Mouse (Mus musculus): Measurements from ENCODE around the gene Slc47a2.
A peak's percentile ranks its signal among the peaks of the same experiment; 100 is the strongest.

Slc47a2 gene

DNA sequence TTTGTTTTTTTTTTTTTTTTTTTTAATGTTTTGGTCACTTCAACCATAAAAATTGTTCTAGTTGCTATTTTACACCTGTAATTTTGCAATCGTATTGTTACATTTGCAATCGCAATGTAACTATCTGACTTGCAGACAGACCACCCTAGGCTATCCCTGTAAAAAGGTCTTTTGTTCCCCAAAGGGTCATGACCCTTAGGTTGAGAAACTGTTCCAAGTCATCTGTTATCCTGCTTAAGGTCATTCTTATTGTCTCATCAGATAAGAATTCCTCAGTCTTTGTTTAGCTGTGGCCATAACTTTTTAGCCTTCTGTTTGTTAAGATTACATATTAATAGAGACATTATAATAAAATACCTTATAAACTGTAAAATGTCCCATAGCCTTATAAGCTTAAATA lies 49.4 kb downstream of the Slc47a2 start:
- DNase-seq (ENCODE audit: extremely low read depth, insufficient read length, low spot score) = no peak

DNA sequence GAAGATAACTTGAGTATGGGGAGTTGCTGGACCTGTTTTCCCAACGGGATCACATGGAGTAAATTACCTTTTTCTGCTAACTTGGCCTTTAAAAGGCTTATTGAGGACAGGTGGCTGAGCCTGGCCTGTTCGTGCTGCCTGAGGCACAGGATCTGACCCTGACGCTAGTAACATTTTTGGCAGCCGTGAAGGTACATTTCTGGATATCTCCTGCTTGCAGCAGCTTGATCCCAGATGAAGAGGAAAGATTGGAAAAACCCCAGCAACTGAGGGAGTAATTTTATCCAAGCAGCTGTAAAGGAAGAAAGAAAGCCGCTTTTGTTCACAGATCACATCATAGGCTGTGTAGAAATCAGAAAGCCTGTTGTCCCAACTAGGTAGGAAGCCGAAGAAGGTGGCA lies 58.3 kb downstream of the Slc47a2 start:
- peak; percentile 24 for DNase-seq (ENCODE audit: extremely low read depth, insufficient read length, low spot score)

- DNase-seq (ENCODE audit: extremely low read depth, insufficient read length, low spot score) = peak; percentile 72
Measured at GRCm38 (mm10) chr11:61283414-61284049, 59.1 kb downstream of the Slc47a2 start.

DNA sequence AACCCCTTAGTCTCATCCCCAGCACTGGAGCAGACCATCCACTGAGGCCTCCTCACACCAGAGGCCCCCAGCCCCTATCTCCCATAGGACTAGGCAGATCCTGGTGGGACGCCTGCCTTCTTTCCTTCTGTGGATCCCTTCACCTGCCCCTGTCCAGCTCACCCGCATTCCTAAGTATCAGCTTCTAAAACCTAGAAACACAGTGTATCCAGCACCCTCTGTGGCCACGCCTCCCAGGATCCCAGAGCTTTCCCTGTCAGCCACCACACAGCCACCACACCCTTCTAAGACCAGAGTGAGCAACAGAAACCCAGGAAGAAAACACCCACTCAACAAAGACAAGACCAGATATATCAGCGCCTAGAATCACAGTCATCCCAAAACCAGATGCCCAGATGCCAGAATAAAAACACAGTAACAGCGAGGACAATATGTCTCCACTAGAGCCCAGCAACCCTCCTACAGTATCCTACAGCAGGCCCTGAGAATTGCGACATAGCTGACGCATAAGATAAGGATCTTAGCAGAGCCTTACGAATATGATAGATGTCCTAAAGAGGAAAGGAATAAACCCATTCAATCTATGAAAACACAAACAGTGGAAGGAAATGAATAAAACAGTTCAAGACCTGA lies 64.1 kb downstream of the Slc47a2 start:
- peak; percentile 68 for DNase-seq (ENCODE audit: extremely low read depth, insufficient read length, low spot score)

- DNase-seq (ENCODE audit: extremely low read depth, insufficient read length, low spot score) = no peak
Measured at GRCm38 (mm10) chr11:61277937-61278336, 64.7 kb downstream of the Slc47a2 start.

- no peak for DNase-seq (ENCODE audit: extremely low read depth, insufficient read length, low spot score)
Measured at GRCm38 (mm10) chr11:61276482-61276881, 66.2 kb downstream of the Slc47a2 start.

- no peak for DNase-seq (ENCODE audit: extremely low read depth, insufficient read length, low spot score)
Measured at GRCm38 (mm10) chr11:61275106-61275505, 67.6 kb downstream of the Slc47a2 start.

- no peak for DNase-seq (ENCODE audit: extremely low read depth, insufficient read length, low spot score)
Measured at GRCm38 (mm10) chr11:61274421-61274820, 68.2 kb downstream of the Slc47a2 start.

GRCm38 (mm10) chr11:61273928-61274327 lies 68.7 kb downstream of the Slc47a2 start:
- no peak for DNase-seq (ENCODE audit: extremely low read depth, insufficient read length, low spot score)

DNA sequence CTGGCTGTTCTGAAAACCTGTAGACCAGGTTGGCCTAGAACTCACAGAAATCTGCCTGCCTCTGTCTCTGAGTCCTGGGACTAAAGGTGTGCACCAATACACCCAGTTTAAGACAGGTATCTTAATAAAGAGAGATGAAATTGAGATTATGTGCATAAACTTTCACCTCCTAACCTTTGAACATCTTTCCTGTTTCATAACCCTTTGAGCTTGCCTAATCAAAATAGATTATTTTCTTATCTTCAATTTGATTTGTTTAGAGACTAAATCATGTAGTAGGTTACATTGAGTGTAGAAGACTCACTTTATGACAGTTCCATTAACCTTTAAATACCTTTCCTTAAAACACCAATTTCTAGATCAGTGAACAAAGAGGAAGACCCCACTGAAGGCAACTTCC lies 71.0 kb downstream of the Slc47a2 start:
- DNase-seq (ENCODE audit: extremely low read depth, insufficient read length, low spot score) = no peak

- no peak for DNase-seq (ENCODE audit: extremely low read depth, insufficient read length, low spot score)
Measured at GRCm38 (mm10) chr11:61270406-61270805, 72.3 kb downstream of the Slc47a2 start.

DNA sequence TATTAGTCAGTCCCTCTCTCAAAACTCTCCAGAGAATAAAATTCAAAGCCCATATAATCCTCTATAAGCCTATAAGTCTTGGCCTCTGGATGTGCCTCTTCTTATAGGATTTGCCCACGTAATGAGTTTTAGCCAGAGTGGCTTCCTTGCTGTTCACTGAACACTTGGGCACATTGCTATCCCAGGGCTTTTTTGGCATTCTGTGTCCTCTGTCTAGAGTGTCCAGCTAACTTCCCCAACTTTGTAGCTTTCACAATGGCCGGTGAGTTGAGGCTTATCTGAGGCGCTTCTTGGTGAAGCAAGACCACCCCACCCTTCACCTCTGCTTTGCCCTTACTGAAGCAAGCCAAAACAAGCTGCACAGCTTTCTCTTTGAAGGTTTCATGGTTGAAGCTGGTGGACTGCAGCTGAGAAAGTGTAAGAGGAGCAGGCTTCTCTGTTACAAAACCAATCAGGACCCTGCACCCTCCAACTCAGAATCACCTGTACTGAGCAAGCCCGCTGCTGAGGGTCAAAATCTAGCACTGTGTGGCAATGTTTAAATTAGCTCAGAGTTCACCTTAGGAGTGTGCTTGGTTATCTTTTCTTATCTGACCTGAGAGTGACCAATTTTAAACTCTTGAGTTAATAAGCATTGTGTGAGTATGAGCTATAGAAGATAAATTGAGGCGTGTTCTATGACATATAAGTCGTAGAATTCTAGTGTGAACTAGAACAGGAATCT lies 73.9 kb downstream of the Slc47a2 start:
- DNase-seq (ENCODE audit: extremely low read depth, insufficient read length, low spot score) = no peak

GRCm38 (mm10) chr11:61266551-61267533 lies 75.8 kb downstream of the Slc47a2 start, which contains the start of gene Aldh3a2:
Gene Aldh3a2 (minus strand): TSS chr11:61267464.
- peak; percentile 98 for DNase-seq (ENCODE audit: extremely low read depth, insufficient read length, low spot score)

- no peak for DNase-seq (ENCODE audit: extremely low read depth, insufficient read length, low spot score)
Measured at GRCm38 (mm10) chr11:61263841-61264240, 78.8 kb downstream of the Slc47a2 start.

DNA sequence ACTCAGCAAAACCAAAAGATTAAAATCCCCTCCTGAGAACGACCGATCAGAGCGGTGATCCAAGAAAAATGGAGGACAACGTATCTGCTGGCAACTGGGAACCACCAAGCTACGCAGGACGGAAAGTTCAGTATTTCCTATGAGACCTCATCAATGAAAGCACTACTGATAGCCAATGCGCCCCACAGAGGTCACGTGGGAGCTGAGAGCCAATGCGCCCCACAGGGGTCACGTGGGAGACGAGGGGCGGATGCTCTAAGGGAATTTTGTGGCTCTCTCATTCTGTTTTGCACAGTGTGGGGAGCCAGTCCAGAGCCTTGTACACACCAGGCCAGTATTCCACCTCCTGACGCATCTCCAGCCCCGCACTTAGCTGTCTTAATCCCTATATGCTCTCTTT lies 80.1 kb downstream of the Slc47a2 start:
- DNase-seq (ENCODE audit: extremely low read depth, insufficient read length, low spot score) = no peak

GRCm38 (mm10) chr11:61259106-61259505 lies 83.6 kb downstream of the Slc47a2 start:
- DNase-seq (ENCODE audit: extremely low read depth, insufficient read length, low spot score) = no peak

DNA sequence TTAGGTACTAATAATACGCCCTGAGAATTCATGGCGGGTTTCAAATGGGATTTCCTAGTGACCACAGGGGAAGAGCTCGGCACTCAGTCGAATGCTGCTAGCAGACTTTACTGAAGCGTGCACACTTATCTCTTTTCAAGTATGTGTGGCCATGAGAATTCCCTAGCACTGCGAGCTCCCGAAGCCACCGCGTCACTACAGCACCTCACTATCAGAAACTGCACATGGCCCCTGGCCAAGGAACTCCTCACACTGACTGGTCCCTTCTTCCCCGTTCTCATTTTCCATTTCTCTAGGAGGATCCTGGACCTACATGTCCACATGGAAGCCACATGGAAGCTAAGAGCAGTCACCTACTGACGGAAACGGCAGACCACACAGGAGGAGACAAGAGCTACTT lies 89.9 kb downstream of the Slc47a2 start:
- DNase-seq (ENCODE audit: extremely low read depth, insufficient read length, low spot score) = no peak

GRCm38 (mm10) chr11:61251741-61252140 lies 90.9 kb downstream of the Slc47a2 start:
- no peak for DNase-seq (ENCODE audit: extremely low read depth, insufficient read length, low spot score)
